Mouse (Mus musculus) stomach, postnatal 0 days (tissue): Measurements from ENCODE around the gene Tmub1.

Experiments used
- CTCF ChIP-seq: IDR thresholded peaks from 2 replicates; pipeline ENCODE4 v1.5.1; 2016; ENCODE audit warnings: antibody characterized with exemption, low read depth, mild to moderate bottlenecking, moderate library complexity
- EP300 ChIP-seq: optimal IDR thresholded peaks from 2 replicates; pipeline ENCODE3; 2016; ENCODE audit warnings: antibody characterized with exemption

DNA sequence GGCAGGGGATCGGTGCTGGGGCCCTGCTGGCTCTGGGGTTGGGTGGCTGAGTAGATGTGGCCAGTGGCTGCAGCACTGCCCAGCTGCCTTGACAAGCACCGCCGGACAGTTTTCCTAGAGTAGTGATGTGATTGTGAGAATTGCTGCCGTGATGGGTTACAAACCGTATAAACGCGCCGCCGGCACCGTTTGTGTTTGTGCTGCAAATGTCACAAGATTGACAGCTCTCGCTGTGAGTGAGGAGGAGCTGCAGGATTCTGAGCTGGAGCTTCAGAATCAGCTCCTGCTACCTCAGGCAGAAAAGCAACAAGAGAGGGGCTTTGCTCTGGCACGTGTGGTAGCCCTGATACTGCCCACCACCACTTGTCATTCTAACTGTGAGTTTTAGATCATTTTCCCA, 19.1 kb upstream of the Tmub1 start:
- TF ChIP-seq CTCF (no peak), EP300 (no peak)
